Mouse (Mus musculus) intestine, embryonic 16.5 days (tissue): ENCODE measurements at regions not wholly inside any gene's neighbourhood (a gene's known extent, or its start where the extent isn't known, plus 50 kb on each side); places are given as distances from the start of the nearest gene placed in this dataset.
"Not testable (repeated sequence)": the region's sequence is repeated elsewhere in the genome, so short reads cannot be mapped to it uniquely, and the experiment has no call there.

Experiments used
- ATAC-seq: fragments of 200-750 bp; cut with Nextera tagmentation; 2 replicates; pipeline ENCODE4 v1.8.0; 2017; ENCODE audit warnings: moderate TSS enrichment, moderate library complexity
- H3K27ac ChIP-seq: fragments of 300-500 bp; sonication (generic); 2 replicates; pipeline ENCODE4 v1.5.1; 2014; ENCODE audit warnings: mild to moderate bottlenecking, low read length
- H3K27me3 ChIP-seq: fragments of 300-500 bp; sonication (generic); replicated peaks from 2 replicates; pipeline ENCODE4 v1.6.1; 2014; ENCODE audit warnings: low read length, control low read depth, mixed read lengths; ENCODE audit not compliant: control insufficient read depth, insufficient read depth
- H3K36me3 ChIP-seq: fragments of 300-500 bp; sonication (generic); 2 replicates; pipeline ENCODE4 v1.6.1; 2014; ENCODE audit warnings: low read length, control low read depth; ENCODE audit not compliant: control insufficient read depth, insufficient read depth
- H3K4me1 ChIP-seq: fragments of 300-500 bp; sonication (generic); 2 replicates; pipeline ENCODE4 v1.6.1; 2014; ENCODE audit warnings: low read length, control low read depth, mixed read lengths; ENCODE audit not compliant: control insufficient read depth, insufficient read depth
- H3K4me2 ChIP-seq: fragments of 300-500 bp; sonication (generic); 2 replicates; pipeline ENCODE4 v1.6.1; 2014; ENCODE audit warnings: low read depth, low read length, control low read depth
- H3K4me3 ChIP-seq: fragments of 300-500 bp; sonication (generic); 2 replicates; pipeline ENCODE4 v1.5.1; 2014; ENCODE audit warnings: mild to moderate bottlenecking, low read length
- H3K9ac ChIP-seq: fragments of 300-500 bp; sonication (generic); 2 replicates; pipeline ENCODE4 v1.6.1; 2014; ENCODE audit warnings: low read depth, low read length
- H3K9me3 ChIP-seq: fragments of 300-500 bp; sonication (generic); 2 replicates; pipeline ENCODE4 v1.6.1; 2016; ENCODE audit warnings: low read length, control low read depth; ENCODE audit not compliant: control insufficient read depth
- WGBS: fragments of 180-500 bp; shearing (Covaris S2); extraction: QIAGEN DNeasy Blood & Tissue Kit; methylation state at CpG from one replicate; pipeline ENCODE4 v1.1.7; 2014; 5-methylcytosine and 5-hydroxymethylcytosine counted together

DNA sequence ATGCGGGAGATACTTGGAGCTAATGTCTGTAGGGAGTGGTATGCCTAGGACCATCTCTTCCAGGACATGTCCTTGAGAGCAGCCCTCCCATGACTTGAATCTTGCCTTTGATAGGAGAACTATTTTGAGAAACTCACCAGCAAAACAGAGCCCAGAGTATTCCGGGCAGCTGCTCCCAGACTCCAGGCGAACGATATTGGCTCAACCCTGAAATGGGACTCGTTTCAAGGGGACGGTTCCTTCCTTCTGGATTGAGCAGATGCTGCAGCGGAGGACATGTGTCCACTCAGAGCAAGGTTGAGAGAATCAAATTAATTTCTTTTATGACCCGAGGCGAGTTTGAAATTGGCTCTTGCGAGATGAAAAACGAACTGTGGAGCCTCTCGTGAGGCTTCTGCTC is 105.7 kb downstream of the Nucb2 start:
- Histone ChIP-seq H3K4me1 (peaks cover 6% of the 10 kb centered on the region; the same call in 1 of the 2 replicates), H3K36me3 (no peaks in the 10 kb centered on the region), H3K27ac (no peak overlapping the region), H3K4me2 (no peak overlapping the region), H3K27me3 (no peaks in the 10 kb centered on the region), H3K4me3 (no peak overlapping the region), H3K9ac (no peak overlapping the region), H3K9me3 (no peaks in the 10 kb centered on the region)
- 82% methylated on average over 12 of the region's 12 CpGs for WGBS
- no peak for ATAC-seq

DNA sequence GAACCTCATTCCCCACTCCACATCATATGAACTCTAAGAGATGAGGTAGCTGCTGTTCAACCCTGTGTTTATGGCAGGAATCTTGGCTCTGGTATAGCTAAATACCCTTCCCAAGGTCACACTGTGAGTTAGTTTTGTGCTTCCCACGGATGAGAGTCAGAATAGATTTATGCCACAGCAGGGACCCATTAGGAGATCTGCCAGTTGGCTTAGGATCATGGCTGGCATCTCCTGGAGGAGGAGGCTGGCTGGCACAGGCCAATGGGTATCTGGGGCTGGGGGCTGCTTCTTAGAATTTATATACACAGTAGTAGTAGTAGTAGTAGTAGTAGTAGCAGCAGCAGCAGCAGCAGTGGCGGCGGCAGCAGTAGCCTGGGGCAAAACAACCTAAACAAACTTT is 111.8 kb downstream of the Nucb2 start:
- Histone ChIP-seq H3K4me1 (no peaks in the 10 kb centered on the region), H3K27ac (no peak overlapping the region), H3K36me3 (no peaks in the 10 kb centered on the region), H3K9me3 (no peaks in the 10 kb centered on the region), H3K27me3 (no peaks in the 10 kb centered on the region), H3K4me2 (no peak overlapping the region), H3K4me3 (no peak overlapping the region), H3K9ac (no peak overlapping the region)
- WGBS = 55% methylated on average over 3 of the region's 3 CpGs
- ATAC-seq = no peak

DNA sequence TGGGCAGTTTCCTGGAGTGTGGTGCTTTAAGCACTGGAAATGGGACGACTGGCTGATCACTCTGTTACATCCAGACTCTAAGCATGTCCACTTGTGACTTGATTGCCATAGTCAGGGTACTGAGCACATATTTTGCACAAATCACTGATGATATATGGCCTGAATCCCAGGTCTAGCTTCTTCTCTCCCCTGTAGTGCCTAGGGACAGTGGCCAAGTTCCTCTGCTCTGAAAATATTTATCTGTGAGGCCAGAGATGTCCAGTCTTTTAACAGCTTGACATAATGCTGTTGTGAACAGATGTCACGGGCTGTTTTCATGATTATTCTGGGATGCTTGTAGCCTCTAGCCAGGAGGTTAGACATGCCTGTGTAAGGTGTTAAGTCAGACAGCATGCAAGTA is 115.5 kb downstream of the Nucb2 start:
- no peaks in the 10 kb centered on the region for H3K27me3 ChIP-seq
- WGBS = 64% methylated on average over 2 of the region's 2 CpGs
- H3K36me3 ChIP-seq = no peaks in the 10 kb centered on the region
- no peaks in the 10 kb centered on the region for H3K9me3 ChIP-seq
- no peak for ATAC-seq
- no peaks in the 10 kb centered on the region for H3K4me1 ChIP-seq
- no peak overlapping the region for H3K9ac ChIP-seq
- H3K4me3 ChIP-seq = no peak overlapping the region
- no peak overlapping the region for H3K27ac ChIP-seq
- no peak overlapping the region for H3K4me2 ChIP-seq

DNA sequence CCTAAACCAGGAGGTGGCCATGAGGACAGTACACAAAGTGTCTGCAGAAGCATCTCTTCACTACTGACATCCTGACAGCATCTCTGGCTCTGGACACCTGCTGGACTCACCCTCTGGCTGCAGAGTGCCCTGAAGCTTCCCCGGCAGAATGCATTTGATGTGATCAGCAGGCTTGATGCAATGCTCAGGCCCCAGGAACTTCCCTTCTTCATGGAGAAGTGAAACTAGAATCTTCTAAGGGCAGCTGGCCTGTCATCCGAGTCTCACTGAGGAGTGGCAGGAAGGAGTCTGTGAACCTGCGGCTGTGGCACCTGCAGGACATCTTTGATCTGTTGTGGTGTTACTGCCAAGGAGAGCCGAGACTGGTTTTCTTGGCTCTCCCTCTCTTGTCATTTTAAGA is 116.2 kb downstream of the Nucb2 start:
- Histone ChIP-seq H3K9me3 (no peaks in the 10 kb centered on the region), H3K4me2 (no peak overlapping the region), H3K4me3 (no peak overlapping the region), H3K36me3 (no peaks in the 10 kb centered on the region), H3K9ac (no peak overlapping the region), H3K27ac (no peak overlapping the region), H3K27me3 (no peaks in the 10 kb centered on the region), H3K4me1 (no peaks in the 10 kb centered on the region)
- WGBS = 63% methylated on average over 4 of the region's 4 CpGs
- no peak for ATAC-seq

DNA sequence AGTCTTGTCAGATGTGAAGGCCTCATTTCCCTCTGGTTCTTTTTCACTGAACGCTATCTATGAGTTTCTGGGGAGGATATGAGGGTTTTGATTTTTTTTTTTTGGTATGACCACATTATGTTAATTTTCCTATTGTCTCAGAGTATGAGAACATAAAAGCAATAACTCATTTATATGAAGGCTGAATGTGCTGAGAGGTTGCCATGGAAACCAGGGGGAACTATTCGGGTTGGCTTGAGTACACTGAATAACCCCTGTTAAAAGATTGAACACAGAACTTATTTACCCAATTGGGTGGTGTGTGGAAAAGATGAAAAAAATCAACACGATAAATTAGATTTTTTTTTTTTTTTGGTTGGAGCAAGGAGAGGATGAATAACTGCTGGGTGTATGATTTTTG is 129.0 kb downstream of the Nucb2 start:
- Histone ChIP-seq H3K9ac (no peak overlapping the region), H3K4me1 (no peaks in the 10 kb centered on the region), H3K4me3 (no peak overlapping the region), H3K27me3 (no peaks in the 10 kb centered on the region), H3K4me2 (no peak overlapping the region), H3K9me3 (no peaks in the 10 kb centered on the region), H3K36me3 (no peaks in the 10 kb centered on the region), H3K27ac (no peak overlapping the region)
- no peak for ATAC-seq
- 56% methylated on average over 3 of the region's 3 CpGs for WGBS

DNA sequence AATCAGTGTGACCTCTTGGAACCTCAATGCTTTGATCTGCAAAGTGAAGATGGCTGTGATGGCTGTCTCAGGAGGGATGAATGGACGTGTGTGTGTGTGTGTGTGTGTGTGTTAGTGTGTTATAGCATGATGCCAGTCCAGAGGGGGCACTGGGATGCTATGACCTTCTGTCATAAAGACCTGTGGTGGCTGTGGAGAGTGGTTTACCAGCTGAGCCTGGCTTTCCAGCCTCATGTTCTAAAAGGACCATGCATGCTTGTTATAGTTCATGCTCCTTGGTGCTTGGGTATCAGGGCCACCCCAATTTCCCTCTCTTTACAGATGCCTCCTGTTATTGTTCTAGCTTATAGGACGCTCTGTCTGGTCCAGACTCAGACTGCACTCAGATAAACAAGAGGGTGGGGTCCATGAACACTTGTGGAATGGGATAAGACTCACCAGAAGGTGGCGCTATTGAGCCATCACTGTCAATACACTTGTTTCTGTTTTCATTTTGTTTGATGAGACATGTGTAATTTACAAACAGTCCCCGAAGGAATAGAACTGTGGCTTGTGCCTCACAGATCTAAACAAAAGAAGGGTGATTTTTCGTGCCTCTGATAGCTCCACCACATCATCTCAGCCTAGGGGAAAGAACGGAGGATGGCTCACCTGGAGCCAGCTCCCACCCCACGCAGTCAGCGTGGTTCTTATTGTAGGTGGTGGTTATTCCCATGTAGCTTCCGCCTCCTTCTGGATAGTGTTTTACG is 140.9 kb downstream of the Nucb2 start:
- H3K27me3 ChIP-seq = no peaks in the 10 kb centered on the region
- H3K27ac ChIP-seq = no peak overlapping the region
- H3K4me1 ChIP-seq = no peaks in the 10 kb centered on the region
- H3K9me3 ChIP-seq = no peaks in the 10 kb centered on the region
- no peaks in the 10 kb centered on the region for H3K36me3 ChIP-seq
- no peak overlapping the region for H3K4me3 ChIP-seq
- WGBS = 50% methylated on average over 10 of the region's 10 CpGs
- H3K9ac ChIP-seq = no peak overlapping the region
- ATAC-seq = no peak
- H3K4me2 ChIP-seq = no peak overlapping the region

DNA sequence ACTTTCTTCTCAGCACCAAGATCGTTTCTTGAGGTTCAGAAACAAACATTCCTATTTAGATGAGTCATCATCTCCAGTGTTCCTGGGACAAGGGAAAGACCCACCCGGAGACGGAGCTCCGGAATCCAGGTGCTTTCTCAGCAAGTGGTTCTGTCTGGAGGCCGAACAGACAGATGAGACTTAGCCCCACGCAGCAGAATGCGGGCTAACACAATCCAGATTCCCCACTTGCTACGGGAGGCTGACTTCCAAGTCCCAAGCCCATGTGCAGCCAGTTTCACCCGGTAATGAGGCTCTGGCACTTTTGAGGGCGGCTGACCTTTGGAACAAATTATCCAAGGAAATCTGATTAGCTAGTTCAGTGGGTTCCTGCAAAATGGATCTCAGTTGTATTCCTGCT is 150.3 kb downstream of the Nucb2 start:
- Histone ChIP-seq H3K36me3 (no peaks in the 10 kb centered on the region), H3K27me3 (no peaks in the 10 kb centered on the region), H3K4me1 (no peaks in the 10 kb centered on the region), H3K9ac (no peak overlapping the region), H3K4me3 (no peak overlapping the region), H3K27ac (no peak overlapping the region), H3K9me3 (no peaks in the 10 kb centered on the region), H3K4me2 (no peak overlapping the region)
- 0 out of 2 replicates have a peak, but pooled peaks have one; percentile 28 for ATAC-seq
- 51% methylated on average over 10 of the region's 10 CpGs for WGBS

DNA sequence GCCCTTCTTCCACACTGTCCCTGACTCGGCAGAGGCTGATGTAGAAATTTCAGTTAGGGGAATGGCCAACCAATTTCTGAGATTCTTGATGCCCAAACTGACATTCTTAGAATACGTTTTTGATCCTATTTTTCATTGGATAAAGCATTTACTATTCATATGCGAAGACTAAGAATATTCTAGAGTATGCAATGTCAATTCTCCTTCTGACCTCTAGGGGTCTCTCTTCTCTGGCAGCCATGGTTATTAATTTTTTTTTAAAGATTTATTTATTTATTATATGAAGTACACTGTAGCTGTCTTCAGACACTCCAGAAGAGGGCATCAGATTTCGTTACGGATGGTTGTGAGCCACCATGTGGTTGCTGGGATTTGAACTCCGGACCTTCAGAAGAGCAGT is 152.9 kb downstream of the Nucb2 start:
- not testable (repeated sequence) for ATAC-seq, H3K9me3 ChIP-seq, H3K4me2 ChIP-seq, H3K4me1 ChIP-seq, H3K36me3 ChIP-seq, H3K9ac ChIP-seq, H3K27ac ChIP-seq, H3K27me3 ChIP-seq, H3K4me3 ChIP-seq
- WGBS = 89% methylated on average over 6 of the region's 6 CpGs

DNA sequence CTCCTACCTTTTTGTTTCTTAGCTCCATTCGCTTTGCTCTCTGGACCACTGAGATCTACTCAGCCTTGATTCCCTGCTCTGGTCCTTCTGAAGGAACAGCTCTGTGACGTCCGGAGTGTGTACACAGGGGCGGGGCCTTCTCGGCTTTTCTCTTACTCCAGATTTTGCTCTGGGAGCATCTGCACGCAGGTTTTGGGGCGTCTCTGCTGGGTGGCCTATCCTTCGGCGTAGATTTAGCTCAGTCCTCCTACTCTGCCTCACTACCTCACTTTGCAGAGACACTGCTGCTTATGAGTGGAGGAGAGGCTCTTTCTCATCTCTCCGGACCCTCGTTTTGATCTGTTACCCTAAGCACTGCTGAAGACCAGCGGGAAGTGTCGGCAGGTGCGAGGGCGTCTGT is 161.4 kb downstream of the Nucb2 start:
- H3K4me2 ChIP-seq = no peak overlapping the region
- H3K27ac ChIP-seq = no peak overlapping the region
- no peaks in the 10 kb centered on the region for H3K36me3 ChIP-seq
- H3K4me3 ChIP-seq = no peak overlapping the region
- WGBS = 89% methylated on average over 15 of the region's 15 CpGs
- H3K9ac ChIP-seq = no peak overlapping the region
- no peaks in the 10 kb centered on the region for H3K9me3 ChIP-seq
- H3K27me3 ChIP-seq = no peaks in the 10 kb centered on the region
- no peak for ATAC-seq
- no peaks in the 10 kb centered on the region for H3K4me1 ChIP-seq
